Mouse (Mus musculus) CH12.LX (cell line): ENCODE data around the gene Epha2. TPM values are rescaled to one million over a fixed set of nuclear protein-coding genes. Genes with fewer than 3 reads are reported as not detected.

Source experiments
- DNase-seq: peaks from one replicate; pipeline ENCODE4 v3.0.0-alpha.2; 2013; ENCODE audit errors: extremely low read depth
- H3K27ac ChIP-seq: 2 replicates; pipeline ENCODE4 v1.5.1; 2012; ENCODE audit warnings: low read depth, mild to moderate bottlenecking, control low read depth, moderate library complexity; ENCODE audit not compliant: insufficient read depth
- H3K27me3 ChIP-seq: replicated peaks from 2 replicates; pipeline ENCODE3; 2012; ENCODE audit warnings: inconsistent platforms
- H3K36me3 ChIP-seq, 2 experiments: replicated peaks in 1 of 2; 2 replicates each; pipeline versions ENCODE3 to v1.6.1; 2012; ENCODE audit warnings: inconsistent platforms in 1 of 2, low read length in 1 of 2, mild to moderate bottlenecking in 1 of 2, mixed read lengths in 1 of 2, moderate library complexity in 1 of 2; ENCODE audit not compliant: control insufficient read depth in 1 of 2, insufficient read depth in 1 of 2
- H3K4me1 ChIP-seq, 2 experiments: 2 replicates each; pipeline ENCODE4 v1.6.1; 2012; ENCODE audit warnings: inconsistent platforms in 1 of 2, moderate library complexity in 1 of 2; ENCODE audit not compliant: insufficient read depth in 2 of 2, control insufficient read depth in 1 of 2
- H3K4me2 ChIP-seq: 2 replicates; pipeline ENCODE4 v1.6.1; 2012; ENCODE audit warnings: low read depth, mild to moderate bottlenecking, control low read depth; ENCODE audit not compliant: poor library complexity, insufficient read depth, severe bottlenecking
- H3K4me3 ChIP-seq, 3 experiments: fragments of 150-350 bp in 1 of 3; sonication (generic) in 1 of 3; replicated peaks in 1 of 3; 2 replicates each; pipeline versions ENCODE3 to v1.5.1; 2011 to 2012; ENCODE audit warnings: low read depth in 2 of 3, low read length in 2 of 3, mild to moderate bottlenecking in 2 of 3, moderate library complexity in 2 of 3, control low read depth in 1 of 3, improper control_type of control experiment in 1 of 3, inconsistent platforms in 1 of 3, mixed read lengths in 1 of 3; ENCODE audit not compliant: poor library complexity in 1 of 3
- H3K79me2 ChIP-seq: replicated peaks from 2 replicates; pipeline ENCODE4 v1.6.1; 2012; ENCODE audit warnings: mild to moderate bottlenecking, moderate library complexity; ENCODE audit not compliant: control insufficient read depth, poor library complexity, insufficient read depth, severe bottlenecking; ENCODE audit errors: extremely low read depth
- H3K9ac ChIP-seq: 2 replicates; pipeline ENCODE4 v1.6.1; 2012; ENCODE audit warnings: low read depth, mild to moderate bottlenecking, control low read depth, moderate library complexity; ENCODE audit not compliant: insufficient read depth
- H3K9me3 ChIP-seq: replicated peaks from 2 replicates; pipeline ENCODE3; 2012; ENCODE audit warnings: low read length, inconsistent platforms, mixed read lengths
- BHLHE40 ChIP-seq: IDR thresholded peaks from 2 replicates; pipeline ENCODE4 v1.6.1; 2011; ENCODE audit warnings: mild to moderate bottlenecking, low read depth, low read length, improper control_type of control experiment
- CHD2 ChIP-seq: IDR thresholded peaks from 2 replicates; pipeline ENCODE4 v1.6.1; 2011; ENCODE audit warnings: low read length, improper control_type of control experiment
- CTCF ChIP-seq, 2 experiments: IDR thresholded peaks in 1 of 2; conservative IDR thresholded peaks in 1 of 2; 2 replicates each; pipeline ENCODE4 v1.5.1; 2011 to 2012; ENCODE audit warnings: low read depth in 2 of 2, low read length in 2 of 2, improper control_type of control experiment in 1 of 2, inconsistent platforms in 1 of 2, mild to moderate bottlenecking in 1 of 2, moderate library complexity in 1 of 2
- E2F4 ChIP-seq: IDR thresholded peaks from 2 replicates; pipeline ENCODE4 v1.6.1; 2011; ENCODE audit warnings: low read depth, low read length, improper control_type of control experiment; ENCODE audit not compliant: insufficient replicate concordance
- ELF1 ChIP-seq: IDR thresholded peaks from 2 replicates; pipeline ENCODE4 v1.6.1; 2014; ENCODE audit warnings: low read depth, mild to moderate bottlenecking, inconsistent platforms, low read length, improper control_type of control experiment
- JUN ChIP-seq: IDR thresholded peaks from 2 replicates; pipeline ENCODE4 v1.6.1; 2011; ENCODE audit warnings: low read depth, mild to moderate bottlenecking, low read length, improper control_type of control experiment, moderate library complexity; ENCODE audit not compliant: insufficient read depth
- KAT2A ChIP-seq: IDR thresholded peaks from 2 replicates; pipeline ENCODE4 v1.6.1; 2012; ENCODE audit warnings: low read length, improper control_type of control experiment, inconsistent platforms; ENCODE audit not compliant: insufficient replicate concordance
- MAFK ChIP-seq: IDR thresholded peaks from 2 replicates; pipeline ENCODE4 v1.6.1; 2011; ENCODE audit warnings: low read length, improper control_type of control experiment; ENCODE audit not compliant: insufficient replicate concordance
- MAZ ChIP-seq: IDR thresholded peaks from 2 replicates; pipeline ENCODE4 v1.6.1; 2012; ENCODE audit warnings: low read depth, mild to moderate bottlenecking, inconsistent platforms, low read length, improper control_type of control experiment, moderate library complexity
- PAX5 ChIP-seq: IDR thresholded peaks from 2 replicates; pipeline ENCODE4 v1.6.1; 2012; ENCODE audit warnings: low read length, inconsistent platforms, mixed read lengths
- POLR2A ChIP-seq: IDR thresholded peaks from 2 replicates; pipeline ENCODE4 v1.6.1; 2011; ENCODE audit warnings: low read depth, mild to moderate bottlenecking, improper control_type of control experiment, low read length
- RAD21 ChIP-seq: IDR thresholded peaks from 2 replicates; pipeline ENCODE4 v1.6.1; 2011; ENCODE audit warnings: low read depth, mild to moderate bottlenecking, low read length, improper control_type of control experiment, moderate library complexity
- TCF12 ChIP-seq: IDR thresholded peaks from 2 replicates; pipeline ENCODE4 v1.6.1; 2014; ENCODE audit warnings: low read depth, mild to moderate bottlenecking, inconsistent platforms, low read length, improper control_type of control experiment
- USF1 ChIP-seq: IDR thresholded peaks from 2 replicates; pipeline ENCODE4 v1.6.1; 2014; ENCODE audit warnings: low read depth, mild to moderate bottlenecking, inconsistent platforms, low read length, improper control_type of control experiment
- ZC3H11A ChIP-seq: IDR thresholded peaks from 2 replicates; pipeline ENCODE4 v1.6.1; 2012; ENCODE audit warnings: low read depth, mild to moderate bottlenecking, inconsistent platforms, low read length, improper control_type of control experiment
- ZKSCAN1 ChIP-seq: IDR thresholded peaks from 2 replicates; pipeline ENCODE4 v1.6.1; 2012; ENCODE audit warnings: low read depth, inconsistent platforms, low read length, improper control_type of control experiment, borderline replicate concordance
- ZNF384 ChIP-seq: IDR thresholded peaks from 2 replicates; pipeline ENCODE4 v1.6.1; 2012; ENCODE audit warnings: low read depth, low read length, improper control_type of control experiment, inconsistent platforms
- dilution Hi-C: fragments of 300-500 bp; cut with MboI; formaldehyde crosslinking; loops from 2 replicates; pipeline ENCODE4 v1.14.3; 2020; ENCODE audit warnings: low sequenced_read_pairs; ENCODE audit not compliant: extremely low pct_unique_long_range_greater_than_20kb, extremely low pct_ligation_motif_present
- in situ Hi-C: fragments of 300-500 bp; cut with MboI; formaldehyde crosslinking; loops from 3 replicates; pipeline ENCODE4 v1.14.3; 2019; ENCODE audit warnings: low sequenced_read_pairs, low pct_ligation_motif_present, low pct_unique_long_range_greater_than_20kb, mixed read lengths
- polyA plus RNA-seq: library from polyadenylated mRNA; unstranded; fragments of >175 nt; gene quantifications from 2 replicates; pipeline ENCODE4 v1.2.1, GENCODE M21; 2012; ENCODE audit warnings: low read depth; ENCODE audit not compliant: insufficient read length
- total RNA-seq, 2 experiments: library from RNA; depleted of rRNA; stranded (reverse); fragments of 300-350 nt in 1 of 2; fragments of >200 nt in 1 of 2; gene quantifications; 2 replicates each; pipeline ENCODE4 v1.2.3; 2012 to 2014

Gene Epha2
- total and polyA plus RNA-seq, 3 experiments: 0.55 to 0.81 (median 0.67) TPM

DNA sequence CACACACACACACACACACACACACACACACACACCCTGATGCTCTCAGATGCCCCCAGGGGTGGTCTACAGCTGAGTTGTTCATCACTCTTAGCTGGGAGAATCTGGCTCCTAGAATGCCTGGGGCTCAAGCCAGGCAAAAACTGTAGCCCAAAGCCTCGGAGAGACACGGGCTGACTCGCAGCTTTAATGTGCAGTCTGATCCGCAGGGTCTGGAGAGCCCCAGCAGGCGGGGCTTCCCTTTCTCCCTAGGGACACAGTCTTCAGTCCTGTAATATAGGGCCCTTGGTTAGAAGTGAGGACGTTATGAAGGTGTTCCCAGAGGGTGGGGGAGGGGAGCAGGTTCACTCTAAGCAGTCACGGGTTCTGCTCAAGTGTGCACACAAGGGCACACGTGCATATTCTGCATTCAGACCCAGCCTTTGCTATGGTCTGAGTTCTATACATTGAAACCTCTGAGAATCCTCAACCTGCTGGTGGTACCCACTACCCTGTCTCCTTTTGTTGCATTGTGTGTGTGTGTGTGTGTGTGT is 17.1 kb upstream of the Epha2 start:
- in situ Hi-C loops: no loop called here
- dilution Hi-C loops: no loop called here

DNA sequence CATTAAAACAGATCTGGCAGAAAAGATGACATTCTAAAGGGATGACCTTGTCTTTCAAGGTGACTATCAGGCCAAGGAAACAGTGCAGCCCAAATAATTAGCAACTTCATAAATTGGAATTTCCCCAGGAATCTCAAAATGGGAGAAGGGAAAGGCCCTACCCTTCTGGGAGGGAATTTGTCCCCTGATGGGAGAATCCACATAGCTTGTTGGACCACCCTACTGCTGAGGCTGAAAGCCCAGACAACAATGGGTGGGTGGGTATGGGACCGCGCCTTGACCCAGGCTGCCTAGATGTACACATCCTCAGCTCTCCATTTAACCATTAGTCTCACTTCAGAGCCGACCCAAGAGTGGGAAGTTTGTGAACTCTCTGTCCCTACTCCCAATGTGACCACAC is 16.6 kb upstream of the Epha2 start:
- H3K4me3 ChIP-seq: no peak overlapping the region
- H3K79me2 ChIP-seq: no peaks in the 10 kb centered on the region
- TF ChIP-seq JUN (no peak), ZNF384 (no peak), RAD21 (no peak), MAZ (no peak), TCF12 (no peak), ELF1 (no peak), USF1 (no peak), KAT2A (no peak), POLR2A (no peak), E2F4 (no peak), ZC3H11A (no peak), ZKSCAN1 (no peak), CHD2 (no peak), MAFK (no peak), PAX5 (no peak), CTCF (conservative IDR thresholded peaks at IDR 0.05 in 1 of 2, IDR thresholded peaks at IDR 0.05 in 1 of 2; ENCODE audit: low read depth in 2 of 2, low read length in 2 of 2) (no peak)
- H3K9me3 ChIP-seq: peaks cover 5% of the 10 kb centered on the region
- in situ Hi-C loops (no loop called here), dilution Hi-C loops (no loop called here)
- no peak for DNase-seq
- H3K27me3 ChIP-seq: peaks cover 88% of the 10 kb centered on the region
- H3K27ac ChIP-seq: no peak overlapping the region
- no peaks in the 10 kb centered on the region for H3K36me3 ChIP-seq
- H3K4me2 ChIP-seq: no peak overlapping the region
- H3K9ac ChIP-seq: no peak overlapping the region
- peaks cover 16 to 51% of the 10 kb centered on the region in 2 experiments for H3K4me1 ChIP-seq

More for the DNA sequence above, 17.1 kb upstream of the Epha2 start:
- Histone ChIP-seq H3K79me2 (no peaks in the 10 kb centered on the region), H3K27ac (no peak overlapping the region), H3K4me2 (no peak overlapping the region), H3K4me1 (peaks cover 16 to 50% of the 10 kb centered on the region in 2 experiments), H3K27me3 (peaks cover 88% of the 10 kb centered on the region), H3K4me3 (no peak overlapping the region), H3K9me3 (no peaks in the 10 kb centered on the region), H3K36me3 (no peaks in the 10 kb centered on the region), H3K9ac (no peak overlapping the region)
- DNase-seq: peak; percentile 44
- TF ChIP-seq CTCF (conservative IDR thresholded peaks at IDR 0.05 in 1 of 2, IDR thresholded peaks at IDR 0.05 in 1 of 2; ENCODE audit: low read depth in 2 of 2, low read length in 2 of 2) (no peak), BHLHE40 (peak; percentile 84)
